Mouse (Mus musculus) myocyte (in vitro differentiated cells): Measurements from ENCODE around the gene Ppp1r37.

Experiments
- E2F4 ChIP-seq: IDR thresholded peaks from one replicate; pipeline ENCODE4 v1.6.1; 2011; ENCODE audit warnings: mild to moderate bottlenecking, control low read depth, moderate library complexity; ENCODE audit not compliant: insufficient read depth
- POLR2A ChIP-seq: IDR thresholded peaks from one replicate; pipeline ENCODE4 v1.6.1; 2011; ENCODE audit warnings: low read depth, mild to moderate bottlenecking, control low read depth, moderate library complexity; ENCODE audit not compliant: insufficient read length
- POLR2AphosphoS2 ChIP-seq: IDR thresholded peaks from one replicate; pipeline ENCODE4 v1.6.1; 2011; ENCODE audit warnings: low read depth, control low read depth; ENCODE audit not compliant: insufficient read length
- REST ChIP-seq: IDR thresholded peaks from one replicate; pipeline ENCODE4 v1.6.1; 2011; ENCODE audit warnings: mild to moderate bottlenecking, control low read depth, moderate library complexity; ENCODE audit not compliant: insufficient read depth, insufficient read length

DNA sequence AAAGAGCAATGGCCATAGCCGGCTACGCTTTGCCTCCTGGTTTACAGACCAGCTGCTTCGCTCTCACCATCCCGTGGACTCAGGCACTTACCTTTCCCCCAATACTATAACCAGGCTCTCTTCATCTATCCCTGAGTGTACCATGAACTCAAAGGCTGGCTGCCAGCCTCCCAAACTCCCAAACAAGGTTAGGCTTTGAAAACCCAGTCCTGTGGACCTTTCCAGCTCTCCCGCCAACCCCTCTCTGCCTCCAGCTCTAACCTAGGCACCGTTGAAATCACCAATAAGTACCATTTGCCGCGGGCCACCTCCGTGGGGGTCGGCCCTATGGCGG is 1.5 kb downstream of the Ppp1r37 start:
- TF ChIP-seq POLR2A (no peak), E2F4 (no peak), REST (no peak), POLR2AphosphoS2 (no peak)
